Mouse (Mus musculus): ENCODE measurements around the gene Celf2.

The Celf2 gene

GRCm38 (mm10) chr2:7001967-7002366 is 507.4 kb downstream of the Celf2 start:
- no peak for DNase-seq

- DNase-seq = no peak
Measured at GRCm38 (mm10) chr2:6991010-6991421, 518.3 kb downstream of the Celf2 start.

DNA sequence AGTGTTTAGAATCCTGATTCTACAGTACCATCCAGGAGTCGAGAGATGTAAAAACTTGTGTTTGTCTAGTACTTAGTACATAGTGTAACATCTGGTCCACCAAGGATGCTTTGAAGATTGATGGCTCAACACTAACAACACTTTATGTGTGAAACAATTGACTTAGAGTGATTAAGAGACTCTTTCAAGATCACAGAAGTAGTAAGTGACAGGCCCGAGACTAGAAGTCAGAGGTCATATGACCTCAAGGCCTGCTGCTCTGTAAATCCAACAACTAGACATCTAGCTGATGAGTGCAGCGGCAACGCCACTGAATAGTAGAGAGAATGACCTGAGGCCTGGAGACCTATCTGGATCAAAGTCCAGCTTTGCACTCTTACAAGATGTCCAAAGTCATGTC is 523.7 kb downstream of the Celf2 start:
- no peak for DNase-seq

DNA sequence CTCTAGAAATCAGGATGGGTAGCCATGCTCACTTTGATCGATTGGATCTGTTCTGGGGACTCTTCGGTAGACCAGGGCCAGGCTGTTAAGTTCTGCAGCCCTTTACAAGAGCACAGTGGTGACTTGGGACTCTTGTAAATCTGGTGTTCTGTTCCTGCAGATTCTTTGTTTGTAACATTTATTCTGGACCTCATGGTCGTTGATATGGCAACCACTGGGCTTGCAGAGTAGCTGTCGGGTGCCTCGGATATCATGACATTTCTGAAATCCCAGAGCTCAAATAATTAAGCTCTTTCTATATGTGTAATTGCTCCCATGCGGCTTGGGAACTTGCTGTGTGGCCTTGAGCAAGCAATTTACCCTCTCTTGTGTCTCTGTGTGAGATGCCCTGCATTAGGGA is 525.5 kb downstream of the Celf2 start:
- DNase-seq = no peak

GRCm38 (mm10) chr2:6976300-6976699 is 533.1 kb downstream of the Celf2 start:
- no peak for DNase-seq

DNA sequence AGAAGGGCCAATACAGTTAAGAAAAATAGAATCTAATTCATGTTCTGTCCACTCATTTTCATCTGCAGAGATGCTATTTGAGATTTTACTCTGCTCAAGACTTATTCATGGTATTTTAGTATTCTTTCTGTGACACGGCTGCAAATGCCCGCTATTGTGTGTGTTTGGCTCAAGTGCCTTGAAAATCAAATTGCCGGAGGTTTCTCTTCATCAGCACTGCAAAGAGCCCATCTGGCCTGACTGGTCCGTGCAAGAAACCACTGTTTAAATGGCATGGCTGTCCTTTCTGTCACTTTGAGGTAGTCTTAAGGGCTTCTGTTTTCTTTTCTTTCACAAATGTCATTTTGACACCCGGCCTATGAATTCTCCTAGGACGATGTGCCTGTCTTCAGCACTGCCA is 540.1 kb downstream of the Celf2 start:
- DNase-seq = no peak

DNA sequence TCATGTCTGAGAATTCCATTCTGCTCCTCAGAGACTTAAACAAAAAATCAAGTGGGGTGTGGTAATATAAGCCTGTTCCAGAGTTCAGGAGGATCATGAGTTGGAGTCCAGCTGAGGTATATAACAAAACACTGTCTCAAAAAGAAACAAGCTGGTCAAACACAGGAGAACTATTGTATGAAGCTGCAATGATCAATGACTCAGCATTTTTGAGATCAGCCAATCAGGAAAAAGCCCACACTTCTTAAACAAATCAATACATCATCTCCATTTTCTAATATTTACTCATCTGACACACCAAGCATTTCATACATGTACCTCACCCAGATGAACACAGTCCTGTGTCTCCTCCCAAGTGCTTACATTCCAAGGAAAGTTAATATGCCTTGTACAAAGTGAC is 544.1 kb downstream of the Celf2 start:
- no peak for DNase-seq

DNA sequence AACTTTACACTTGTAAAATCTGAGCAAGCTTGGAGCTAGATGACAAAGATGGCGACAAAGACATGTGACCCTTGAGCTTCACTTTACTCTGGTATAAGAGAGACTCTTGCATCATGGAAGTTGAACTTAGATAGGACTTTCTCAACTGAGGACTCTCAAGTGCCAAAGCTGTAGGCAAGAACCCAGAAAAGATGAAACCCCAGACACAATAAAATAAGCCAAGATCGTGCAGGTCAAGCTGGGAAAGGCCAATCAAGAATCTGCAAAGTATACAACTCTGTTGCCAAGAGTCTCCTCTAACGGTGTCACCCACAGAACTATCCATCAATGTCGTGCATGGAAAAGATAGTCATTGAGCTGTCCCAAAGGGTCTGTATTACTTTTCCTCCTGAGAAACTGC is 558.7 kb downstream of the Celf2 start:
- DNase-seq = no peak

DNA sequence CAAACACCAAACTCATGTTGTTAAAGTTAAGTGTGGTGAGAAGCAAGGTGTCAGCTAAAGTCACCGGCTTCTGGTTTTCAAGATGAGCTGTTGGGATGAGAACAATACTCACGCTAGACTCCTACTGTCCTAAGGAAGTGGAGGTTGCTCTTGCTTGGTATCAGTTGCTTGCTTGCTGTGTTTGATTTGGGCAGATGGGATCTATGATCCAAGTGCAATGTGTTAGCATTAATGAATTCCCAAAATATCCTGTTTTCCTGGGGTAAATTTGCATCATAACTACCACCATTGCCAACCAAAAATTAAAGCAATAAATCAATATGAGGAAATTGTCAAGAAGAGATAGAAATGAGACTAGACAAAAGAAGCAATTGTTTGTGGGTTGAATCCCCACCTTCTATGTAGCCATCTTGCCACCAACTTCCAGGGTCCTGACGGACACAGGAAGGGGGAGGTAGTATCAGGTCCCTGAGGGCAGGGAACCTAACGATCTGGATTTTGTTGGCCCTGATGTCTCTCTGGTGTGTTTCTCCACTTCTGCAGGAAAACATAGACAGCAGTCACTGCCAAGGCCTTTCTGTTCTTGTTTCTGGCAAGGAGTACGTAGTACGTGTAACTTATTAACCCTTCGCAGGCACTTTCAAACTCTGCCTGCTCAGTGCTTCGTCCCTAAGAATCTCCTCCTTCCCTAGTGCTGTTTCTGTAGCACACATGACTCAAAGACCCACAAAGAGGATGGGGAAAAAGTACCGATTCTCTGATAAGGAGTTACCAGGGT is 563.5 kb downstream of the Celf2 start:
- DNase-seq = no peak

GRCm38 (mm10) chr2:6943651-6944050 is 565.7 kb downstream of the Celf2 start:
- peak; percentile 23 for DNase-seq

DNA sequence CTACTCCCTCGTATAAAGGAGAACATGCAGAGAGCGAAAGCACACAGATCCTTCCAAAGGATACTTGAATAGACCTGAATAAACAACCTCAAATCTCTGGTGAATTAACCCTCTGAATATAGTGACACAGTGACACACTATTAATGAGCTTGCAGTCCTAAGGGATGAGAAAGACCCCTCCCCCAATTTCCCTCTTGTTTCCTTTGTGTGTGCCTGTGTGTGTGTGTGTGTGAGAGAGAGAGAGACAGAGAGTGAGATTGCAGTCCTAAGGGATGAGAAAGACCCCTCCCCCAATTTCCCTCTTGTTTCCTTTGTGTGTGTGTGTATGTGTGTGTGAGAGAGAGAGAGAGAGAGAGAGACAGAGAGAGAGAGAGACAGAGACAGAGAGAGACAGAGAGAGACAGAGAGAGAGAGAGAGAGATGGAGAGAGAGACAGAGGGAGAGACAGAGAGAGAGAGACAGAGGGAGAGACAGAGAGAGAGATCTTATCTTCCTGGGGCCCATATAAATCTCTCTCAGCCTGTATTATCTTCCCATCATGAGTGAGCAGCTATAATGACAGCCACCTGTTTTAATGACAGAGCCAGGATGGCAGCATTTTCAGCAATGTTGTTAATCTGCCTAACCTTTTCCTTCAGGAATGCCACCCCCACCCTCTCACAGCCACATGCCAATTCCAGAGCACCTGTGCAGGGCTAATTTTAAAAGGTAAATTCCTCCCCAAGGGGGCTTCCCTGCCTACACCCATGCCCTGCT is 566.5 kb downstream of the Celf2 start:
- no peak for DNase-seq

DNA sequence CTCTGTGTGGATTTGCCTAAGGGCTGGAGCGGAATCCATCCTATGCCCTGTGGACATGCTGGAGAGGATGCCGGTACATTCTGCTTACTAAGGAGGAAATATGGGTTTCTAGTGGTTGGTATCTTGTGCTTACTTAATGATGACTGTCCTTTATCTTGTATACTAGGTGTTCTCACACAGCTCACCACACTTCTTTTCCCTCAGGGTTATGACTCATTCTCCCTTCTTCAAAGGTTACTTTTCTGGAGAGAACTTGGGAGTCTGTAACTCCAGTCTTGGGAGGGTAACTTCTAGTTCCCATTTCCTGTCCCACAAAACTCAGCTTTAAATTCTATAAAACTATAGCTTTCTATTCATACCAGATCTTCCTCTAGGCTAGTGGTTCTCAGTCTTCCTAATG is 570.2 kb downstream of the Celf2 start:
- DNase-seq = no peak

GRCm38 (mm10) chr2:6933130-6933529 is 576.2 kb downstream of the Celf2 start:
- no peak for DNase-seq

- peak; percentile 71 for DNase-seq
Measured at GRCm38 (mm10) chr2:6927693-6928360, 581.5 kb downstream of the Celf2 start.

GRCm38 (mm10) chr2:6925505-6925904 is 583.9 kb downstream of the Celf2 start:
- no peak for DNase-seq

DNA sequence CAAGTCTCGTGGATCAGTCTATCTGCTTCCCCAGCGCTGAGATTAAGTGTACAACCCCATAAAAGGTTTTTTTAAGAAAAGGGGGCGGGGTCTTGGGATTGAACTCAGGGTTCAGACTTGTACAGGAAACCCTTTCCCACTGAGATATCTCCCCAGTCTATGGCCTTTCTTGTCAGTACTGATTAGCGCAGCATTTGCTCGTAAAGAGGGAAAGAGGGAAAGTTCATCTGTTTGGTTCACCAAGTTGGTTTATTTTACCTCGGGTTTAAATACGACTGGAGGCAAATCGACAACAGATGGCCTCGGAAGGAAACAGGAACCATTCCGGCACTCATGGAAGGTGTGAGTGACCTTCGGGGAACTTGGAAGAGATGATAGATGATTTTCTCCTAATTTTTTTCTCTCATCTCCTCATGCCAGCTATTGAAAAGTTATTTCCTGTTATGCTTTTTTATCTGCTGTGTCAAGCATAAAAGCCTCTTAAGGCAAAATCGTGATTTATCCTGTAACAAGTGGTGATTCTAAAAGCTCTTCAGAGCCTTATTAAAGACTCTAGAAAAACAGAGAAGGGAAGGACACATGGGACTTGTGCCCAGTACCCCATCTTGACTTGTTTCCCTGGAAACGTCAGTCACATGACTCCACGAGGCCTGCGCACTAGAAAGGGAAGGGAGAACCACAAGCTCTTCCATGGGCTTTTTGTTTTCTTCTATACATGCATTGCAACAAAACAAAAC is 585.5 kb downstream of the Celf2 start:
- DNase-seq = no peak

DNA sequence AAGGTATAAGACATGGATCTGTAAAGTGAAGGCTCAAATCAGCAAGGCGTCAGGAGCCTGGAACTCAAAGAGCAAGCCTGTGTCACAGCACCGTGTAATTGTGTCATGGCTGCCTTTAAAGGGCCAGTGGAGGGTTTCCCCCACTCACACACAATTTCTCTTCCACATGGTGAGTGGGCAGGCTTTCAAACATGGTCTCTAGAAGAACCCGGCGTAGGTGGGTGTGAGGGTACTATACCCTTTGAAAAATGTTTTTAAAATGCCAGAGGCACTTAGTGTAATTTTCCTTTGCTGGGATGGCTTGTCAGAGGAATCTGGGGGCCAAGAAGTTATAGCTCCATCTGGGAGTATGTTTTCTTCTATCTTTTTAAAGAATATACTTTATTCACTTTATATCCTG is 594.0 kb downstream of the Celf2 start:
- peak; percentile 46 for DNase-seq

- DNase-seq = no peak
Measured at GRCm38 (mm10) chr2:6913315-6913714, 596.0 kb downstream of the Celf2 start.

DNA sequence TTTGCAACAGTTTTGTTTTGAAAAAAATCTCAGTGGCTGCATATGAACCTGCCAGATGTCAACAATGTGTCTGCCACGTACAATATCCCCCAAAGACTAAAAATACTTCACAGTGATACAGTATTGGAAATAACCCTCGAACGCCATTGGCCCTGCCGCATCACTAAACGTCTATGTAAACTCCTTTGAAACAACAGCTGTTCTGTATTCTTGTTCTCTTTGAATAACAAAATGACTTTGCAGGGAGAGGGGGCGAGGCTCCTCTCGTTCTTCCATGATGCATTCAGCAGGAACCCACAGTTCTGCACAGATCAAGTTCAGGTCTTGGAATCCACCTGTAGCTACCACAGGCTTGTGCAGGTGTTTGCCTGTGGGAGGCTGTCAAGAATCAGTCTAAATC is 597.4 kb downstream of the Celf2 start:
- peak; percentile 83 for DNase-seq

GRCm38 (mm10) chr2:6909921-6910320 is 599.4 kb downstream of the Celf2 start:
- DNase-seq = no peak

DNA sequence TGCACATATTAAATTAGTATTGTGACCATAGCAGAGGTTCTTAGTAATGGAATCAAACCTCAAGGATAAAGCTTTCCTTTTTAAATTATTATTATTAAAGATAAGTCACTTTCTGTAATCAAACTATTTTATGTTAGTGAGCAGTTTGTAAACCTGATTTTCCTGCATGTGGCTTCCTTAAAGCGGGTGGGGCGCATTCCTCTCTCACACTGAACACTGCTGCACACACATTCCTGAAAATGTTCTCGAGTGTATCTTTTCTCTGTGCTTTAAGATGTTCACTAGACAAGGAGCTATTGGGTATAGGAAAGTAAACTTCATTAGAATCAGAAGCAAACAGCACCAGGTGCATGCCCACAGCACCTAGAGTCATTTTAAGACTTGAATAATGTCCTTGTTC is 605.0 kb downstream of the Celf2 start:
- no peak for DNase-seq

- no peak for DNase-seq
Measured at GRCm38 (mm10) chr2:6903251-6903763, 606.1 kb downstream of the Celf2 start.

DNA sequence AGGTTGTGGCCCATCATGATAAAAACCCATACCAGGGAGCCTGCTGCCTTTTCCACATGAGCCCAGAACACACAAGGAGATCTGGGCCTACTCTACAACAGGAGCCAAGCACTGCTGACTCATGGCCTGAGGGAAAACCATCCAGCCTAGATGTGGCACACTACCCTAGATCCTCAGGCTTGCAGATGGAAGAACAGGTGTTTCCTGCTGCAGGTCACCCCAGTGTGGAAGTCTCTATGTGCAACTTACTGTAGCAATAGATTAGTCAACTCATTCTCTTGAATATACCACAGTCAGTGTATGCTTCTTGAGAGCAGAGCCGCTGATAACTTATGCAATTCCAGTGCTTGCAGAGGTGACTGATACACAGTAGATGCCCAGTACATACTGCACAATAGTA is 612.5 kb downstream of the Celf2 start:
- no peak for DNase-seq

Measured in right cerebral cortex, adult 18-20 months (tissue).